Mouse (Mus musculus) granulocyte monocyte progenitor cell, adult 5-6 weeks (primary cell): Measurements from ENCODE around the gene Ppp1r10. TPM values are rescaled to one million over a fixed set of nuclear protein-coding genes. Genes with fewer than 3 reads are reported as not detected.
"Not testable (repeated sequence)": the region's sequence is repeated elsewhere in the genome, so short reads cannot be mapped to it uniquely, and the experiment has no call there.

Experiments used
- ATAC-seq: replicated peaks from 2 replicates; pipeline ENCODE4 v1.8.0; 2016; ENCODE audit warnings: mild to moderate bottlenecking, moderate TSS enrichment, inconsistent platforms; ENCODE audit not compliant: poor library complexity, severe bottlenecking
- total RNA-seq, 2 experiments: library from RNA; stranded (forward) in 1 of 2; stranded (reverse) in 1 of 2; fragments of 200-712, 200-1000 nt in 1 of 2; fragments of >200 nt in 1 of 2; fragmentation: Nextera tagmentation in 1 of 2; gene quantifications; 2 replicates each; pipeline ENCODE4 v1.2.3; 2014 to 2017

The Ppp1r10 gene
- total RNA-seq, 2 experiments from 2014 or later, result 78.2 to 79.2 TPM

GRCm38 (mm10) chr17:35921710-35922109, 5.5 kb downstream of the Ppp1r10 start:
- no peak for ATAC-seq

- ATAC-seq, result peak; percentile 44
Observed at GRCm38 (mm10) chr17:35922566-35922965, 6.3 kb downstream of the Ppp1r10 start.

GRCm38 (mm10) chr17:35923281-35923680, 7.0 kb downstream of the Ppp1r10 start:
- ATAC-seq, result no peak

GRCm38 (mm10) chr17:35927471-35927870, 11.2 kb downstream of the Ppp1r10 start:
- no peak for ATAC-seq

GRCm38 (mm10) chr17:35929534-35929933, 13.3 kb downstream of the Ppp1r10 start:
- no peak for ATAC-seq

- ATAC-seq, result no peak
Observed at GRCm38 (mm10) chr17:35930627-35931026, 14.4 kb downstream of the Ppp1r10 start.

GRCm38 (mm10) chr17:35932608-35933007, 16.4 kb downstream of the Ppp1r10 start:
- no peak for ATAC-seq

GRCm38 (mm10) chr17:35935763-35936162, 19.5 kb downstream of the Ppp1r10 start:
- ATAC-seq, result peak; percentile 74

- peak; percentile 93 for ATAC-seq
Observed at GRCm38 (mm10) chr17:35937700-35938348, 21.6 kb downstream of the Ppp1r10 start.

GRCm38 (mm10) chr17:35939108-35939507, 22.9 kb downstream of the Ppp1r10 start:
- ATAC-seq, result no peak

- ATAC-seq, result no peak
Observed at GRCm38 (mm10) chr17:35939941-35940340, 23.7 kb downstream of the Ppp1r10 start.

GRCm38 (mm10) chr17:35950946-35951345, 34.7 kb downstream of the Ppp1r10 start:
- not testable (repeated sequence) for ATAC-seq

GRCm38 (mm10) chr17:35952559-35952958, 36.3 kb downstream of the Ppp1r10 start:
- ATAC-seq, result not testable (repeated sequence)

- ATAC-seq, result no peak
Observed at GRCm38 (mm10) chr17:35954665-35955064, 38.4 kb downstream of the Ppp1r10 start.

- no peak for ATAC-seq
Observed at GRCm38 (mm10) chr17:35958533-35959223, 42.4 kb downstream of the Ppp1r10 start.

GRCm38 (mm10) chr17:35963279-35963678, 47.0 kb downstream of the Ppp1r10 start:
- ATAC-seq, result no peak

GRCm38 (mm10) chr17:35967621-35968020, 51.4 kb downstream of the Ppp1r10 start:
- no peak for ATAC-seq

GRCm38 (mm10) chr17:35969418-35970389, 53.5 kb downstream of the Ppp1r10 start, which contains the start of gene Abcf1:
TSS of gene Abcf1 (minus strand) at chr17:35969761.
- ATAC-seq, result peak; percentile 95

GRCm38 (mm10) chr17:35972131-35972530, 55.9 kb downstream of the Ppp1r10 start:
- ATAC-seq, result no peak

GRCm38 (mm10) chr17:35978811-35979400, 62.7 kb downstream of the Ppp1r10 start:
- ATAC-seq, result peak; percentile 11
